Mouse (Mus musculus): ENCODE data around the gene Nipal3. TPM values are rescaled to one million over a fixed set of nuclear protein-coding genes. Genes with fewer than 3 reads are reported as not detected.

Gene Nipal3
- total and polyA plus RNA-seq, 3 experiments: 13.7 to 15.1 (median 13.9) TPM

DNA sequence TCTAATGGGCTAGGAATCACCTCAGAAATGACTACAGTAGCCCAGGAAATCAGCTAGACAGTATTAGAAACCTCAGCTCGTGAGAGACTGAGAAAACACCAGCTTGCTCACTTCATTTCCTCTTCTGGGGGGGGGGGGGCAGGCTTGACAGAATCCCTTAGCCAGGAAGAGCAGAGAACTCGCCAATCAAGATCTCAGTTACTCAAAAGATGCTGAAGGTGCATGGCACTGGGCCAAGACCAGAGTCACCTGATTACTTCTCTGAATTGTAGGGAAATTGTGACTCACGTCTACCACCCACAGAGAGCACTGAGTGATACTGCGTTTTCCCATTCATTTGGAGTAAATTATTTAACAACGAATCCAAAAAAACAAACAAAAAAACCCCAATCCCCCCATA lies 88.7 kb downstream of the Nipal3 start:
- Histone ChIP-seq H3K4me3 (ENCODE audit: low read depth, low read length) (no peak overlapping the region), H3K9me3 (replicated peaks) (no peaks in the 10 kb centered on the region), H3K27me3 (ENCODE audit: insufficient read depth, low read length) (peaks cover 2% of the 10 kb centered on the region; the same call in 1 of the 2 replicates), H3K36me3 (replicated peaks) (no peaks in the 10 kb centered on the region), H3K4me1 (ENCODE audit: insufficient read depth, low read depth, low read length) (peaks cover 3% of the 10 kb centered on the region; the same call in 1 of the 2 replicates)
- no peak for TF ChIP-seq GATA1 (IDR thresholded peaks at IDR 0.05; ENCODE audit: borderline replicate concordance, low read length)
- no peak for TF ChIP-seq GATA2 (IDR thresholded peaks at IDR 0.05; ENCODE audit: borderline replicate concordance, low read depth, low read length)
- no peak for TF ChIP-seq TAL1 (conservative IDR thresholded peaks at IDR 0.05; ENCODE audit: low read depth, low read length)
- TF ChIP-seq POLR2AphosphoS5 (IDR thresholded peaks at IDR 0.05; ENCODE audit: insufficient replicate concordance, low read depth, low read length): no peak
- no peak for TF ChIP-seq CTCF (IDR thresholded peaks at IDR 0.05; ENCODE audit: low read depth, low read length)
- DNase-seq (ENCODE audit: low spot score) (no peak), ATAC-seq (ENCODE audit: extremely low read depth, insufficient number of reproducible peaks, low FRiP score, poor library complexity, severe bottlenecking) (no peak)

GRCm38 (mm10) chr4:135404916-135405315 lies 89.9 kb downstream of the Nipal3 start:
- no peak for TF ChIP-seq GATA1 (IDR thresholded peaks at IDR 0.05; ENCODE audit: borderline replicate concordance, low read length)
- TF ChIP-seq GATA2 (IDR thresholded peaks at IDR 0.05; ENCODE audit: borderline replicate concordance, low read depth, low read length): no peak
- TF ChIP-seq TAL1 (conservative IDR thresholded peaks at IDR 0.05; ENCODE audit: low read depth, low read length): no peak
- TF ChIP-seq POLR2AphosphoS5 (IDR thresholded peaks at IDR 0.05; ENCODE audit: insufficient replicate concordance, low read depth, low read length): no peak
- no peak for TF ChIP-seq CTCF (IDR thresholded peaks at IDR 0.05; ENCODE audit: low read depth, low read length)
- Histone ChIP-seq H3K27me3 (ENCODE audit: insufficient read depth, low read length) (peaks cover 2% of the 10 kb centered on the region; the same call in 1 of the 2 replicates), H3K36me3 (replicated peaks) (no peaks in the 10 kb centered on the region), H3K4me1 (ENCODE audit: insufficient read depth, low read depth, low read length) (peaks cover 3% of the 10 kb centered on the region; the same call in 1 of the 2 replicates), H3K9me3 (replicated peaks) (no peaks in the 10 kb centered on the region), H3K4me3 (ENCODE audit: low read depth, low read length) (no peak overlapping the region)
- DNase-seq (ENCODE audit: low spot score) (no peak), ATAC-seq (ENCODE audit: extremely low read depth, insufficient number of reproducible peaks, low FRiP score, poor library complexity, severe bottlenecking) (no peak)

GRCm38 (mm10) chr4:135404048-135404447 lies 90.8 kb downstream of the Nipal3 start:
- DNase-seq (ENCODE audit: low spot score): no peak
- Histone ChIP-seq H3K36me3 (replicated peaks) (no peaks in the 10 kb centered on the region), H3K4me3 (ENCODE audit: low read depth, low read length) (no peak overlapping the region), H3K27me3 (ENCODE audit: insufficient read depth, low read length) (peaks cover 2% of the 10 kb centered on the region; the same call in 1 of the 2 replicates), H3K4me1 (ENCODE audit: insufficient read depth, low read depth, low read length) (peaks cover 3% of the 10 kb centered on the region; the same call in 1 of the 2 replicates), H3K9me3 (replicated peaks) (no peaks in the 10 kb centered on the region)
- TF ChIP-seq TAL1 (conservative IDR thresholded peaks at IDR 0.05; ENCODE audit: low read depth, low read length): no peak
- TF ChIP-seq GATA2 (IDR thresholded peaks at IDR 0.05; ENCODE audit: borderline replicate concordance, low read depth, low read length): no peak
- no peak for TF ChIP-seq GATA1 (IDR thresholded peaks at IDR 0.05; ENCODE audit: borderline replicate concordance, low read length)
- TF ChIP-seq POLR2AphosphoS5 (IDR thresholded peaks at IDR 0.05; ENCODE audit: insufficient replicate concordance, low read depth, low read length): no peak
- no peak for TF ChIP-seq CTCF (IDR thresholded peaks at IDR 0.05; ENCODE audit: low read depth, low read length)
- ATAC-seq (ENCODE audit: extremely low read depth, insufficient number of reproducible peaks, low FRiP score, poor library complexity, severe bottlenecking): no peak

DNA sequence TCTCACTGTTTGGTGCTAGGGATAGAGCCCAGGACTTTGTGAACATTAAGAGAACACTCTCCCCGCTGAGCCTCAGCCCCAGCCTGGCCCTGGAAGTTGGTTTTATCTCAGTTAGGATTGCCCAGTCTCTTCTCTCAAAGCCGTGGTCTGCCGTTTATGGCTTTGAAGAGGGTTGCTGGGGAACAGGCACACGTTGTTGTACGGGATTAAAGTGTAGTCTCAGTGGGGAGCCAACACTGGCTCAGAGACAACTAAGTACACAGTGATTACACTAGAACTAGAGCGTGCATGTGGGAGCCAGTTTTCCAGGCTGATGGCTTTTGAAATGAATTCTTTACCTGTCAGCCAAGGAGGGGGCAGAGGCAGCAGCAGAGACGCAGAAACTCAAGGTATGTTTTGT lies 93.0 kb downstream of the Nipal3 start:
- no peak for TF ChIP-seq CTCF (IDR thresholded peaks at IDR 0.05; ENCODE audit: low read depth, low read length)
- TF ChIP-seq GATA2 (IDR thresholded peaks at IDR 0.05; ENCODE audit: borderline replicate concordance, low read depth, low read length): no peak
- TF ChIP-seq TAL1 (conservative IDR thresholded peaks at IDR 0.05; ENCODE audit: low read depth, low read length): no peak
- no peak for TF ChIP-seq GATA1 (IDR thresholded peaks at IDR 0.05; ENCODE audit: borderline replicate concordance, low read length)
- TF ChIP-seq POLR2AphosphoS5 (IDR thresholded peaks at IDR 0.05; ENCODE audit: insufficient replicate concordance, low read depth, low read length): no peak
- Histone ChIP-seq H3K36me3 (replicated peaks) (no peaks in the 10 kb centered on the region), H3K4me3 (ENCODE audit: low read depth, low read length) (no peak overlapping the region), H3K9me3 (replicated peaks) (no peaks in the 10 kb centered on the region), H3K27me3 (ENCODE audit: insufficient read depth, low read length) (peaks cover 8% of the 10 kb centered on the region; the same call in 1 of the 2 replicates), H3K4me1 (ENCODE audit: insufficient read depth, low read depth, low read length) (peaks cover 3% of the 10 kb centered on the region; the same call in 1 of the 2 replicates)
- no peak for DNase-seq (ENCODE audit: low spot score)
- no peak for ATAC-seq (ENCODE audit: extremely low read depth, insufficient number of reproducible peaks, low FRiP score, poor library complexity, severe bottlenecking)

DNA sequence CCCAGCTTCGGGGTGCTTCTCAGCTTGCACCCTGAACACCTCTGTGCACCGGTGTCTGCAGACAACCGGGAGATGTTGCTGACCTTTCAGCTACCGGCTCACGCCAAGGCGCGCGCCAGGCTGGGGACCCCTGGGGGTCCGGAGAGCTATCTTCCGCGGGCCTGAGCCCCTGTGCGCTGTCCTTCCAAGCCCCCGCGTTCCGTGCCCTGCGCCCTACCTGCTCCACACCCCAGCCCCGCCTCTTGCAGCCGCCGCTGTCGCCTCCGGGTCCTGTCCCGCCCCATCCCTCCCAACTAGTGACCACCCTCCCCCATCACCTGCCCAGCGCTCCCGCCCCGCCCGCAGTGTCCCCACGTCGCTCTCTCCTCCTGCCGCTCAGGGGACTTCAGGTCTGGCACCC lies 96.8 kb downstream of the Nipal3 start, which contains the start of gene Ncmap:
TSS of gene Ncmap (minus strand) at position 237 of the 400 bp plus-strand sequence.
- DNase-seq (ENCODE audit: low spot score) (no peak), ATAC-seq (ENCODE audit: extremely low read depth, insufficient number of reproducible peaks, low FRiP score, poor library complexity, severe bottlenecking) (no peak)
- peaks cover 8% of the 10 kb centered on the region; the same call in 1 of the 2 replicates for H3K27me3 ChIP-seq (ENCODE audit: insufficient read depth, low read length)
- H3K9me3 ChIP-seq (replicated peaks): no peaks in the 10 kb centered on the region; the same call in 1 of the 2 replicates
- no peaks in the 10 kb centered on the region for H3K36me3 ChIP-seq (replicated peaks)
- H3K4me1 ChIP-seq (ENCODE audit: insufficient read depth, low read depth, low read length): no peaks in the 10 kb centered on the region
- no peak within 1 kb of the TSS for H3K4me3 ChIP-seq (ENCODE audit: low read depth, low read length)
- TF ChIP-seq CTCF (IDR thresholded peaks at IDR 0.05; ENCODE audit: low read depth, low read length) (no peak), POLR2AphosphoS5 (IDR thresholded peaks at IDR 0.05; ENCODE audit: insufficient replicate concordance, low read depth, low read length) (no peak), GATA1 (IDR thresholded peaks at IDR 0.05; ENCODE audit: borderline replicate concordance, low read length) (no peak), GATA2 (IDR thresholded peaks at IDR 0.05; ENCODE audit: borderline replicate concordance, low read depth, low read length) (no peak), TAL1 (conservative IDR thresholded peaks at IDR 0.05; ENCODE audit: low read depth, low read length) (no peak)

- Histone ChIP-seq H3K27me3 (ENCODE audit: insufficient read depth, low read length) (peaks cover 6% of the 10 kb centered on the region; the same call in 1 of the 2 replicates), H3K36me3 (replicated peaks) (no peaks in the 10 kb centered on the region), H3K4me1 (ENCODE audit: insufficient read depth, low read depth, low read length) (no peaks in the 10 kb centered on the region), H3K4me3 (ENCODE audit: low read depth, low read length) (no peak overlapping the region), H3K9me3 (replicated peaks) (no peaks in the 10 kb centered on the region; the same call in 1 of the 2 replicates)
- TF ChIP-seq CTCF (IDR thresholded peaks at IDR 0.05; ENCODE audit: low read depth, low read length): no peak
- no peak for TF ChIP-seq GATA1 (IDR thresholded peaks at IDR 0.05; ENCODE audit: borderline replicate concordance, low read length)
- ATAC-seq (ENCODE audit: extremely low read depth, insufficient number of reproducible peaks, low FRiP score, poor library complexity, severe bottlenecking) (no peak), DNase-seq (ENCODE audit: low spot score) (no peak)
Observed at GRCm38 (mm10) chr4:135397551-135397950, 97.3 kb downstream of the Nipal3 start.
